Mouse (Mus musculus): Measurements from ENCODE around the gene Foxe1. TPM values are rescaled to one million over a fixed set of nuclear protein-coding genes. Genes with fewer than 3 reads are reported as not detected.

Gene Foxe1
- polyA plus RNA-seq, 1 experiment = not detected

- TF ChIP-seq CTCF (IDR thresholded peaks at IDR 0.05; ENCODE audit: extremely low read depth, insufficient read depth, insufficient read length, insufficient replicate concordance) (no peak), POLR2A (IDR thresholded peaks at IDR 0.05; ENCODE audit: low read depth, low read length) (no peak)
- no peaks in the 10 kb centered on the region for H3K27me3 ChIP-seq (ENCODE audit: control insufficient read depth, insufficient read depth, low read length)
- no peaks in the 10 kb centered on the region for H3K36me3 ChIP-seq (ENCODE audit: control insufficient read depth, insufficient read depth, low read length)
- DNase-seq (ENCODE audit: low read depth in 1 of 2, low spot score in 2 of 2) = no peak
- 85% methylated on average over 13 of the region's 13 CpGs for WGBS
- H3K4me1 ChIP-seq (ENCODE audit: control insufficient read depth, insufficient read depth, insufficient read length) = no peaks in the 10 kb centered on the region
- H3K27ac ChIP-seq (ENCODE audit: insufficient read depth, low read length) = no peak overlapping the region
- H3K4me3 ChIP-seq (ENCODE audit: extremely low read depth, insufficient read depth, insufficient read length) = no peak overlapping the region
These were observed 21.5 kb upstream of the Foxe1 start for GRCm38 (mm10) chr4:46321730-46322389.

GRCm38 (mm10) chr4:46322715-46323114 lies 20.7 kb upstream of the Foxe1 start:
- Histone ChIP-seq H3K36me3 (ENCODE audit: control insufficient read depth, insufficient read depth, low read length) (no peaks in the 10 kb centered on the region), H3K4me3 (ENCODE audit: extremely low read depth, insufficient read depth, insufficient read length) (no peak overlapping the region), H3K4me1 (ENCODE audit: control insufficient read depth, insufficient read depth, insufficient read length) (no peaks in the 10 kb centered on the region), H3K27me3 (ENCODE audit: control insufficient read depth, insufficient read depth, low read length) (no peaks in the 10 kb centered on the region), H3K27ac (ENCODE audit: insufficient read depth, low read length) (no peak overlapping the region)
- WGBS = 57% methylated on average over 4 of the region's 4 CpGs
- TF ChIP-seq POLR2A (IDR thresholded peaks at IDR 0.05; ENCODE audit: low read depth, low read length) (no peak), CTCF (IDR thresholded peaks at IDR 0.05; ENCODE audit: extremely low read depth, insufficient read depth, insufficient read length, insufficient replicate concordance) (no peak)
- no peak for DNase-seq (ENCODE audit: low read depth in 1 of 2, low spot score in 2 of 2)

GRCm38 (mm10) chr4:46328906-46329305 lies 14.5 kb upstream of the Foxe1 start:
- H3K27me3 ChIP-seq (ENCODE audit: control insufficient read depth, insufficient read depth, low read length) = no peaks in the 10 kb centered on the region
- no peaks in the 10 kb centered on the region for H3K36me3 ChIP-seq (ENCODE audit: control insufficient read depth, insufficient read depth, low read length)
- H3K27ac ChIP-seq (ENCODE audit: insufficient read depth, low read length) = no peak overlapping the region
- 66% methylated on average over 3 of the region's 3 CpGs for WGBS
- no peak for DNase-seq (ENCODE audit: low read depth in 1 of 2, low spot score in 2 of 2)
- TF ChIP-seq POLR2A (IDR thresholded peaks at IDR 0.05; ENCODE audit: low read depth, low read length) (no peak), CTCF (IDR thresholded peaks at IDR 0.05; ENCODE audit: extremely low read depth, insufficient read depth, insufficient read length, insufficient replicate concordance) (no peak)
- H3K4me3 ChIP-seq (ENCODE audit: extremely low read depth, insufficient read depth, insufficient read length) = no peak overlapping the region
- H3K4me1 ChIP-seq (ENCODE audit: control insufficient read depth, insufficient read depth, insufficient read length) = no peaks in the 10 kb centered on the region

GRCm38 (mm10) chr4:46335846-46336245 lies 7.6 kb upstream of the Foxe1 start:
- DNase-seq (ENCODE audit: low read depth in 1 of 2, low spot score in 2 of 2) = no peak
- Histone ChIP-seq H3K27me3 (ENCODE audit: control insufficient read depth, insufficient read depth, low read length) (peaks cover 10% of the 10 kb centered on the region), H3K27ac (ENCODE audit: insufficient read depth, low read length) (no peak overlapping the region), H3K4me3 (ENCODE audit: extremely low read depth, insufficient read depth, insufficient read length) (no peak overlapping the region), H3K36me3 (ENCODE audit: control insufficient read depth, insufficient read depth, low read length) (no peaks in the 10 kb centered on the region), H3K4me1 (ENCODE audit: control insufficient read depth, insufficient read depth, insufficient read length) (no peaks in the 10 kb centered on the region)
- TF ChIP-seq CTCF (IDR thresholded peaks at IDR 0.05; ENCODE audit: extremely low read depth, insufficient read depth, insufficient read length, insufficient replicate concordance) = no peak
- TF ChIP-seq POLR2A (IDR thresholded peaks at IDR 0.05; ENCODE audit: low read depth, low read length) = no peak
- 21% methylated on average over 1 of the region's 1 CpGs for WGBS

GRCm38 (mm10) chr4:46337990-46338389 lies 5.4 kb upstream of the Foxe1 start:
- 9% methylated on average over 3 of the region's 3 CpGs for WGBS
- no peak overlapping the region for H3K27ac ChIP-seq (ENCODE audit: insufficient read depth, low read length)
- H3K4me3 ChIP-seq (ENCODE audit: extremely low read depth, insufficient read depth, insufficient read length) = no peak overlapping the region
- H3K36me3 ChIP-seq (ENCODE audit: control insufficient read depth, insufficient read depth, low read length) = no peaks in the 10 kb centered on the region
- no peak for TF ChIP-seq POLR2A (IDR thresholded peaks at IDR 0.05; ENCODE audit: low read depth, low read length)
- no peak for TF ChIP-seq CTCF (IDR thresholded peaks at IDR 0.05; ENCODE audit: extremely low read depth, insufficient read depth, insufficient read length, insufficient replicate concordance)
- no peaks in the 10 kb centered on the region for H3K4me1 ChIP-seq (ENCODE audit: control insufficient read depth, insufficient read depth, insufficient read length)
- H3K27me3 ChIP-seq (ENCODE audit: control insufficient read depth, insufficient read depth, low read length) = peaks cover 17% of the 10 kb centered on the region
- DNase-seq (ENCODE audit: low read depth in 1 of 2, low spot score in 2 of 2) = no peak

- no peak overlapping the region for H3K4me3 ChIP-seq (ENCODE audit: extremely low read depth, insufficient read depth, insufficient read length)
- H3K36me3 ChIP-seq (ENCODE audit: control insufficient read depth, insufficient read depth, low read length) = no peaks in the 10 kb centered on the region
- peaks cover 27% of the 10 kb centered on the region for H3K27me3 ChIP-seq (ENCODE audit: control insufficient read depth, insufficient read depth, low read length)
- no peak overlapping the region for H3K27ac ChIP-seq (ENCODE audit: insufficient read depth, low read length)
- no peak for DNase-seq (ENCODE audit: low read depth in 1 of 2, low spot score in 2 of 2)
- peaks cover 5% of the 10 kb centered on the region; the same call in 1 of the 2 replicates for H3K4me1 ChIP-seq (ENCODE audit: control insufficient read depth, insufficient read depth, insufficient read length)
- WGBS = 19% methylated on average over 10 of the region's 10 CpGs
- TF ChIP-seq POLR2A (IDR thresholded peaks at IDR 0.05; ENCODE audit: low read depth, low read length) = no peak
- TF ChIP-seq CTCF (IDR thresholded peaks at IDR 0.05; ENCODE audit: extremely low read depth, insufficient read depth, insufficient read length, insufficient replicate concordance) = no peak
These were observed 4.4 kb upstream of the Foxe1 start for GRCm38 (mm10) chr4:46339026-46339425.

GRCm38 (mm10) chr4:46339584-46339983 lies 3.8 kb upstream of the Foxe1 start:
- WGBS = 7% methylated on average over 26 of the region's 26 CpGs
- peaks cover 10% of the 10 kb centered on the region; the same call in 1 of the 2 replicates for H3K4me1 ChIP-seq (ENCODE audit: control insufficient read depth, insufficient read depth, insufficient read length)
- no peak for DNase-seq (ENCODE audit: low read depth in 1 of 2, low spot score in 2 of 2)
- no peak overlapping the region for H3K4me3 ChIP-seq (ENCODE audit: extremely low read depth, insufficient read depth, insufficient read length)
- H3K36me3 ChIP-seq (ENCODE audit: control insufficient read depth, insufficient read depth, low read length) = no peaks in the 10 kb centered on the region
- peaks cover 33% of the 10 kb centered on the region for H3K27me3 ChIP-seq (ENCODE audit: control insufficient read depth, insufficient read depth, low read length)
- TF ChIP-seq CTCF (IDR thresholded peaks at IDR 0.05; ENCODE audit: extremely low read depth, insufficient read depth, insufficient read length, insufficient replicate concordance) = no peak
- TF ChIP-seq POLR2A (IDR thresholded peaks at IDR 0.05; ENCODE audit: low read depth, low read length) = no peak
- no peak overlapping the region for H3K27ac ChIP-seq (ENCODE audit: insufficient read depth, low read length)
